ENCODE assay signal across 20 mouse cellular contexts in the genomic region with DNA sequence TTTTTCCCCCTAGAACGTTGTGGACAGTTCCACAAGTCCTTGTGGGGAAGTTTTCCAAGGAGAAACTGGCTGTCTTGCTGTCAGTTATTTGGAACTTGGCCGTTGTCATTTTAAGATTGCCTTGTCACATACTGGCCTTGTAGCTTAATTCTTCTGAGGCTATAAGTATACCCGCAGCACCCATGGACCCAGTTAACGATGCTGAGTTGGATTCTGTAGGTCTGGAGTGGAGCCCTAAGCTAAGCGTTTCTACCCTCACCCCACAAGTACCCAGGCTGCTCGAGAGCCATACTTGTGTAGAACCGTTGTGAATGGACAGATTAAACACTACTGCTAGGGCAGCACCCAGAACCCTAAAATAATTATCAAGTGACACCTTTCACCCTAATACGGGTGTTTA. TPM values are rescaled to one million over a fixed set of nuclear protein-coding genes. Genes with fewer than 3 reads are reported as not detected.
DNase-seq lines count a peak whose midpoint lies in the region; ATAC-seq and TF ChIP-seq lines count a peak whose summit lies in the region.
"Had no signal": no experiment of that assay in that cellular context is flagged by ENCODE, and none has a peak within 500 bp of the region (broad histone marks: within the 10 kb centered on the region; RNA-seq: fewer than 3 reads in every experiment).

No protein-coding gene starts in this region.

- no peak overlapping the region for H3K4me3 ChIP-seq in lung, embryonic 14.5 days (ENCODE audit: low read depth, low read length)
- no peak overlapping the region for H3K4me3 ChIP-seq in forebrain, embryonic 11.5 days (ENCODE audit: low read depth, low read length)
- H3K4me3 ChIP-seq in forebrain, postnatal 0 days (ENCODE audit: low read depth, low read length), result peak overlapping the region; percentile 35; the same call in 1 of the 2 replicates
- peak overlapping the region; percentile 38 for H3K4me3 ChIP-seq in midbrain, postnatal 0 days (ENCODE audit: low read depth, low read length)
- H3K4me3 ChIP-seq: intestine, embryonic 15.5 days; kidney, embryonic 15.5 days; liver, embryonic 13.5 days had no signal

- no peak for DNase-seq in lung, embryonic 14.5 days
- DNase-seq in lung, postnatal 4 days, result no peak
- DNase-seq in forebrain, embryonic 11.5 days (ENCODE audit: low spot score), result no peak
- DNase-seq in forebrain, postnatal 0 days, result no peak
- no peak for DNase-seq in midbrain, postnatal 0 days (ENCODE audit: low spot score)
- DNase-seq in cerebellum, adult 11 months, result no peak
- no peak for DNase-seq in cerebellum, adult 11-12 months
- DNase-seq: gastrocnemius, postnatal 36 days; heart, postnatal 14 days; liver, embryonic 13.5 days; lung, postnatal 14 days had no signal

- no peak overlapping the region for H3K4me2 ChIP-seq in lung, embryonic 14.5 days
- no peak overlapping the region for H3K4me2 ChIP-seq in forebrain, embryonic 11.5 days (ENCODE audit: low read depth, low read length, severe bottlenecking)
- peak overlapping the region; percentile 71 for H3K4me2 ChIP-seq in forebrain, postnatal 0 days (ENCODE audit: low read depth)
- peak overlapping the region; percentile 71 for H3K4me2 ChIP-seq in midbrain, postnatal 0 days (ENCODE audit: low read depth, low read length, poor library complexity, severe bottlenecking)
- H3K4me2 ChIP-seq: liver, embryonic 13.5 days had no signal

- 43% methylated on average over 8 of the region's 8 CpGs for WGBS in lung, embryonic 14.5 days
- WGBS in forebrain, embryonic 11.5 days, result 53% methylated on average over 8 of the region's 8 CpGs
- 55% methylated on average over 8 of the region's 8 CpGs for WGBS in forebrain, postnatal 0 days
- 65% methylated on average over 8 of the region's 8 CpGs for whole genome bisulfite sequencing in midbrain, postnatal 0 days

- ATAC-seq in lung, embryonic 14.5 days (ENCODE audit: insufficient read depth), result peak; percentile 57; the same call in 1 of the 2 replicates
- no peak for ATAC-seq in forebrain, embryonic 11.5 days (replicated peaks; ENCODE audit: low FRiP score)
- peak; percentile 16; the same call in 1 of the 2 replicates for ATAC-seq in forebrain, postnatal 0 days
- no peak for ATAC-seq in midbrain, postnatal 0 days (ENCODE audit: low FRiP score)
- no peak for ATAC-seq in granulocyte monocyte progenitor cell, adult 5-6 weeks (replicated peaks; ENCODE audit: poor library complexity, severe bottlenecking)
- ATAC-seq: intestine, embryonic 15.5 days had no signal

- no peaks in the 10 kb centered on the region for H3K36me3 ChIP-seq in lung, embryonic 14.5 days (ENCODE audit: insufficient read depth)
- H3K36me3 ChIP-seq in forebrain, embryonic 11.5 days (ENCODE audit: control insufficient read depth, insufficient read depth, low read length), result no peaks in the 10 kb centered on the region
- no peaks in the 10 kb centered on the region for H3K36me3 ChIP-seq in forebrain, postnatal 0 days (ENCODE audit: insufficient read depth)
- H3K36me3 ChIP-seq in midbrain, postnatal 0 days (ENCODE audit: insufficient read depth, low read length), result no peaks in the 10 kb centered on the region
- H3K36me3 ChIP-seq: intestine, embryonic 15.5 days; kidney, embryonic 15.5 days; liver, embryonic 13.5 days had no signal

- no peaks in the 10 kb centered on the region for H3K9me3 ChIP-seq in lung, embryonic 14.5 days (ENCODE audit: low read depth, low read length)
- no peaks in the 10 kb centered on the region for H3K9me3 ChIP-seq in forebrain, embryonic 11.5 days (ENCODE audit: control insufficient read depth, low read length)
- H3K9me3 ChIP-seq in forebrain, postnatal 0 days (ENCODE audit: low read length), result no peaks in the 10 kb centered on the region
- no peaks in the 10 kb centered on the region for H3K9me3 ChIP-seq in midbrain, postnatal 0 days (ENCODE audit: low read length)
- H3K9me3 ChIP-seq: intestine, embryonic 15.5 days; kidney, embryonic 15.5 days; liver, embryonic 13.5 days had no signal

- H3K27ac ChIP-seq in lung, embryonic 14.5 days (ENCODE audit: low read depth), result no peak overlapping the region; the same call in 1 of the 2 replicates
- 0 out of 2 replicates have a peak overlapping the region, but pooled peaks have one; percentile 43 for H3K27ac ChIP-seq in forebrain, embryonic 11.5 days (ENCODE audit: low read depth, low read length)
- H3K27ac ChIP-seq in forebrain, postnatal 0 days (ENCODE audit: low read depth, low read length), result no peak overlapping the region
- H3K27ac ChIP-seq in midbrain, postnatal 0 days (ENCODE audit: low read depth, low read length), result 0 out of 2 replicates have a peak overlapping the region, but pooled peaks have one; percentile 32
- H3K27ac ChIP-seq: intestine, embryonic 15.5 days; kidney, embryonic 15.5 days; liver, embryonic 13.5 days had no signal

- no peak for TF ChIP-seq CTCF in lung, embryonic 14.5 days (IDR thresholded peaks at IDR 0.05; ENCODE audit: low read depth)
- no peak for TF ChIP-seq CTCF in forebrain, postnatal 0 days (IDR thresholded peaks at IDR 0.05; ENCODE audit: low read depth)
- no peak for TF ChIP-seq CTCF in midbrain, postnatal 0 days (IDR thresholded peaks at IDR 0.05)

- peaks cover 4% of the 10 kb centered on the region; the same call in 1 of the 2 replicates for H3K4me1 ChIP-seq in lung, embryonic 14.5 days (ENCODE audit: insufficient read depth)
- H3K4me1 ChIP-seq in forebrain, embryonic 11.5 days (replicated peaks; ENCODE audit: control insufficient read depth, insufficient read depth, low read length), result peaks cover 8% of the 10 kb centered on the region; the same call in 1 of the 2 replicates
- no peaks in the 10 kb centered on the region for H3K4me1 ChIP-seq in forebrain, postnatal 0 days (ENCODE audit: insufficient read depth)
- H3K4me1 ChIP-seq in midbrain, postnatal 0 days (ENCODE audit: insufficient read depth, low read length), result no peaks in the 10 kb centered on the region
- H3K4me1 ChIP-seq: liver, embryonic 13.5 days had no signal

- no peaks in the 10 kb centered on the region for H3K27me3 ChIP-seq in lung, embryonic 14.5 days (ENCODE audit: insufficient read depth, low read length)
- H3K27me3 ChIP-seq in forebrain, embryonic 11.5 days (ENCODE audit: control insufficient read depth, insufficient read depth, low read length), result no peaks in the 10 kb centered on the region
- no peaks in the 10 kb centered on the region for H3K27me3 ChIP-seq in forebrain, postnatal 0 days (ENCODE audit: insufficient read depth, low read length)
- no peaks in the 10 kb centered on the region for H3K27me3 ChIP-seq in midbrain, postnatal 0 days (ENCODE audit: insufficient read depth, low read length)

- no peak overlapping the region for H3K9ac ChIP-seq in lung, embryonic 14.5 days
- H3K9ac ChIP-seq in forebrain, embryonic 11.5 days (ENCODE audit: low read length), result no peak overlapping the region
- H3K9ac ChIP-seq in forebrain, postnatal 0 days, result no peak overlapping the region
- H3K9ac ChIP-seq in midbrain, postnatal 0 days (replicated peaks; ENCODE audit: low read length, poor library complexity, severe bottlenecking), result no peak overlapping the region
- H3K9ac ChIP-seq: intestine, embryonic 15.5 days; kidney, embryonic 15.5 days; liver, embryonic 13.5 days had no signal

RNA-seq across cellular contexts. Expression of gene Slc26a5, which starts 1.3 kb away (rescaled TPM):
- 0.12 and 0.30 TPM in 2 replicates for polyA plus RNA-seq in lung, embryonic 14.5 days (2014; fragmentation: Nextera tagmentation; extraction: Ambion mirVana)
- polyA plus RNA-seq in forebrain, embryonic 11.5 days (2014; fragmentation: Nextera tagmentation; extraction: Ambion mirVana), result 0.24 TPM in 1 of 2 replicates, not detected in the other
- 0.08 and 0.38 TPM in 2 replicates for total RNA-seq in forebrain, postnatal 0 days (2014; rRNA removed)
- 0.21 and 0.35 TPM in 2 replicates for polyA plus RNA-seq in forebrain, postnatal 0 days (2015; fragmentation: Nextera tagmentation; extraction: Ambion mirVana)
- 0.60 and 0.90 TPM in 2 replicates for total RNA-seq in midbrain, postnatal 0 days (2014; rRNA removed)
- 0.33 and 0.42 TPM in 2 replicates for polyA plus RNA-seq in midbrain, postnatal 0 days (2015; fragmentation: Nextera tagmentation; extraction: Ambion mirVana)
- total RNA-seq in granulocyte monocyte progenitor cell, adult 5-6 weeks (2014; fragmentation: Nextera tagmentation), result not detected in 2 replicates
- total RNA-seq in granulocyte monocyte progenitor cell, adult 5-6 weeks (2017), result not detected in 2 replicates
- total RNA-seq: adrenal gland, postnatal 36 days; gastrocnemius, postnatal 36 days; heart, postnatal 14 days; layer of hippocampus, postnatal 36 days had no signal
- polyA plus RNA-seq: C2C12; heart, embryonic 11.5 days; intestine, embryonic 15.5 days; kidney, embryonic 15.5 days; liver, embryonic 13.5 days; neural tube, embryonic 11.5 days; stomach, embryonic 16.5 days had no signal

Comparison
In these comparisons a context has a peak if more than half of its experiments do, and no peak if none do; other contexts are left out.
1. ATAC-seq: peak in lung, embryonic 14.5 days (single experiment) and forebrain, postnatal 0 days (single experiment); none in forebrain, embryonic 11.5 days (single experiment), midbrain, postnatal 0 days (single experiment) and granulocyte monocyte progenitor cell, adult 5-6 weeks (single experiment).
2. H3K27ac ChIP-seq: peak in forebrain, embryonic 11.5 days (single experiment) and midbrain, postnatal 0 days (single experiment); none in lung, embryonic 14.5 days (single experiment) and forebrain, postnatal 0 days (single experiment).
3. H3K4me2 ChIP-seq: peak in forebrain, postnatal 0 days (single experiment) and midbrain, postnatal 0 days (single experiment); none in lung, embryonic 14.5 days (single experiment) and forebrain, embryonic 11.5 days (single experiment).
4. H3K4me3 ChIP-seq: peak in forebrain, postnatal 0 days (single experiment) and midbrain, postnatal 0 days (single experiment); none in lung, embryonic 14.5 days (single experiment) and forebrain, embryonic 11.5 days (single experiment).